8 mouse cellular contexts compared by ENCODE assay signal in the genomic region with DNA sequence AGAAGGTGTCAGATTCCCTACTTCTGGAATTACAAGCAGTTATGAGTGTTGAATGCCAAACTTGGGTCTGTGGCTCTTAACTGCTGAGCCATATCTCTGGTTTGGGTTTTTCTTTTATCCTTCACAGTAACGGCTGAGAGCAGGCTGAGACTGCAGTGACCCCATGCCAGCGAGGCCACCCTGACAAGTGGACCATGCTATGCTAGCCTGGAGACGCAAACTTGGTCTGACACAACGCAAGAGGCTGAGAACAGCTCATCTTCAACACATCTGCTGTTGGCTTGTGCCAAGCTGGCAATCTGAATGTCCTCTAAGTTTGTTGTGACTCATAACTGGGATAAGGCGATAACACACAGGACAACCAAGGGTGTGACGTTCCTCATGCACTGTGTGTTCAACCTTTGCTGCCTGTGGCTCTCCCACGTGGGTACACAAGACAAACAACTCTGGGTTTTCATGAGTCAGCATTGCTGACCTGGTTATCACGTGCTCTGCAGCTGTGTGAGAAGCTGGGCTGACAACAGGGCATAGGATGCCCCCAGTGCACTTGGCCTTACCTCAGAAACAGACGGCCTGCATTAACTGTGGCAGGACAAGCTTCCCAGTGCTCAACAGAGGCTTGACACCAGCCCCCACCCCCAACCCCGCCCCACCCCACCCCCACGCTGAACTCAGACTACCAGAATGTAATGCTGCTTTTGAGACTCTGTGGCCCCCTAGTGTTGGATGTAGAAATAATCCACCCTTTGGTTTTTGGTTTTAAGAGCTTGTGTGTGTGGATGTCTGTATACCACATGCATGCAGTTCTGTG. TPM values are rescaled to one million over a fixed set of nuclear protein-coding genes. Genes with fewer than 3 reads are reported as not detected.
DNase-seq lines count a peak whose midpoint lies in the region; ATAC-seq and TF ChIP-seq lines count a peak whose summit lies in the region.

No protein-coding gene starts in this region.

- H3K27ac ChIP-seq in intestine, embryonic 16.5 days (ENCODE audit: low read length): peak overlapping the region; percentile 62
- H3K27ac ChIP-seq in liver, embryonic 11.5 days (ENCODE audit: low read depth, low read length): peak overlapping the region; percentile 90

- no peaks in the 10 kb centered on the region for H3K36me3 ChIP-seq in intestine, embryonic 16.5 days (ENCODE audit: control insufficient read depth, insufficient read depth, low read length)
- peaks cover 2% of the 10 kb centered on the region; the same call in 1 of the 2 replicates for H3K36me3 ChIP-seq in liver, embryonic 11.5 days (ENCODE audit: control insufficient read depth, insufficient read depth, low read length)
- H3K36me3 ChIP-seq in myocyte (ENCODE audit: control insufficient read depth, insufficient read depth): no peaks in the 10 kb centered on the region

- no peak for TF ChIP-seq POLR2A in myocyte (IDR thresholded peaks at IDR 0.05; ENCODE audit: insufficient read length, low read depth)

- 33% methylated on average over 11 of the region's 11 CpGs for WGBS in intestine, embryonic 16.5 days
- WGBS in liver, embryonic 11.5 days: 23% methylated on average over 11 of the region's 11 CpGs

- H3K79me2 ChIP-seq in myocyte (ENCODE audit: control insufficient read depth, insufficient read depth): no peaks in the 10 kb centered on the region

- in situ Hi-C loops in Patski (cut with MboI; ENCODE audit: low pct_unique_long_range_greater_than_20kb): no loop called here

- H3K4me2 ChIP-seq in intestine, embryonic 16.5 days (ENCODE audit: low read depth, low read length): peak overlapping the region; percentile 1; the same call in 1 of the 2 replicates
- H3K4me2 ChIP-seq in liver, embryonic 11.5 days: peak overlapping the region; percentile 46
- peak overlapping the region; percentile 40 for H3K4me2 ChIP-seq in myocyte (ENCODE audit: low read depth)

- POLR2A ChIA-PET in Patski (lab: Charles Lee): no interaction called here

- no peak overlapping the region for H3K9ac ChIP-seq in intestine, embryonic 16.5 days (ENCODE audit: low read depth, low read length)
- H3K9ac ChIP-seq in liver, embryonic 11.5 days (ENCODE audit: low read depth, low read length): peak overlapping the region; percentile 50

- DNase-seq in 3134 (ENCODE audit: extremely low read depth, insufficient read length, low spot score) (peak; percentile 65), Patski (ENCODE audit: low read depth, low spot score) (peak; percentile 95)
- DNase-seq in embryo, embryonic 11 days: peak; percentile 74
- peak; percentile 74 for DNase-seq in liver, embryonic 11.5 days (ENCODE audit: low spot score)
- peak; percentile 39 for DNase-seq in testis, postnatal 14 days (ENCODE audit: low spot score)

- H3K27me3 ChIP-seq in Patski: no peaks in the 10 kb centered on the region
- no peaks in the 10 kb centered on the region for H3K27me3 ChIP-seq in intestine, embryonic 16.5 days (replicated peaks; ENCODE audit: control insufficient read depth, insufficient read depth, low read length)
- H3K27me3 ChIP-seq in liver, embryonic 11.5 days (replicated peaks; ENCODE audit: control insufficient read depth, insufficient read depth, low read length): no peaks in the 10 kb centered on the region
- no peaks in the 10 kb centered on the region for H3K27me3 ChIP-seq in myocyte (ENCODE audit: control insufficient read depth, insufficient read depth, insufficient read length)

- peak; percentile 56 for TF ChIP-seq CTCF in Patski (IDR thresholded peaks at IDR 0.05)

- H3K4me1 ChIP-seq in intestine, embryonic 16.5 days (ENCODE audit: control insufficient read depth, insufficient read depth, low read length): peaks cover 22% of the 10 kb centered on the region
- H3K4me1 ChIP-seq in liver, embryonic 11.5 days (replicated peaks; ENCODE audit: control insufficient read depth, insufficient read depth, low read length): peaks cover 25% of the 10 kb centered on the region

- ATAC-seq in Patski: peak; percentile 93
- peak; percentile 55 for ATAC-seq in granulocyte monocyte progenitor cell, adult 5-6 weeks (replicated peaks; ENCODE audit: poor library complexity, severe bottlenecking)
- peak; percentile 90 for ATAC-seq in intestine, embryonic 16.5 days
- ATAC-seq in liver, embryonic 11.5 days (replicated peaks; ENCODE audit: low FRiP score): peak; percentile 94

- no peaks in the 10 kb centered on the region for H3K9me3 ChIP-seq in intestine, embryonic 16.5 days (ENCODE audit: control insufficient read depth, low read length)
- no peaks in the 10 kb centered on the region for H3K9me3 ChIP-seq in liver, embryonic 11.5 days (ENCODE audit: control insufficient read depth, low read length)

- no peak overlapping the region for H3ac ChIP-seq in myocyte (ENCODE audit: control insufficient read depth, insufficient read length)

- CTCF ChIA-PET in Patski (lab: Charles Lee): interaction anchor here (0.6 to 2.2 kb wide), 7 partner anchors 8 to 61 kb away, joined by 3 to 11 read pairs (median 4); no protein-coding TSS in a partner anchor

- no peak overlapping the region for H3K4me3 ChIP-seq in intestine, embryonic 16.5 days (ENCODE audit: low read length)
- H3K4me3 ChIP-seq in liver, embryonic 11.5 days (ENCODE audit: low read depth, low read length): no peak overlapping the region
- H3K4me3 ChIP-seq in myocyte: no peak overlapping the region

TF ChIP-seq in myocyte, 11 proteins besides CTCF, POLR2A, EP300 and RAD21:
- TF ChIP-seq USF1 (IDR thresholded peaks at IDR 0.05; ENCODE audit: low read depth) (peak; percentile 75), POLR2AphosphoS2 (IDR thresholded peaks at IDR 0.05; ENCODE audit: insufficient read length, low read depth) (peak; percentile 8), E2F4 (IDR thresholded peaks at IDR 0.05; ENCODE audit: insufficient read depth) (no peak), MYOD1 (IDR thresholded peaks at IDR 0.05; ENCODE audit: control insufficient read depth in 1 of 3, insufficient read length in 2 of 3, low read depth in 2 of 3) (peak in 1 of 3 experiments; percentile 23), MYOG (IDR thresholded peaks at IDR 0.05; ENCODE audit: control insufficient read depth in 1 of 3, insufficient read depth in 1 of 3, insufficient read length in 2 of 3, low read depth in 2 of 3) (peak in 2 of 3 experiments; percentile 59 to 62), SRF (IDR thresholded peaks at IDR 0.05; ENCODE audit: control insufficient read depth, insufficient read length, low read depth) (no peak)

RNA-seq across cellular contexts. Expression of a gene that starts 36.9 kb away (rescaled TPM):
- polyA plus RNA-seq in Patski (2021) (11.9 TPM), myocyte (2012; fragmentation: generic; extraction: Trizol) (4.2 TPM)
- total RNA-seq in granulocyte monocyte progenitor cell, adult 5-6 weeks (2014; fragmentation: Nextera tagmentation): 7.2 and 11.2 TPM in 2 replicates
- 6.5 and 6.9 TPM in 2 replicates for total RNA-seq in granulocyte monocyte progenitor cell, adult 5-6 weeks (2017)
- polyA plus RNA-seq in intestine, embryonic 16.5 days (2015; fragmentation: Nextera tagmentation; extraction: Ambion mirVana): 11.4 and 11.7 TPM in 2 replicates
- 9.8 and 10.2 TPM in 2 replicates for polyA plus RNA-seq in liver, embryonic 11.5 days (2014; fragmentation: Nextera tagmentation; extraction: Ambion mirVana)

Comparison
In these comparisons a context has a peak if more than half of its experiments do, and no peak if none do; other contexts are left out.
1. DNase-seq: peak in every context shown above with its lines; median percentile 95 in Patski; 74 in embryo, embryonic 11 days; 74 in liver, embryonic 11.5 days; 65 in 3134; 39 in testis, postnatal 14 days.